Mouse (Mus musculus) ES-E14 (cell line): Measurements from ENCODE around the gene Suz12.

Experiments used
- HCFC1 ChIP-seq: IDR thresholded peaks from 2 replicates; pipeline ENCODE4 v1.6.1; 2012; ENCODE audit warnings: low read length, inconsistent platforms, borderline replicate concordance; ENCODE audit not compliant: insufficient read depth
- ZNF384 ChIP-seq: IDR thresholded peaks from 2 replicates; pipeline ENCODE4 v1.6.1; 2012; ENCODE audit warnings: low read depth, low read length, inconsistent platforms

GRCm38 (mm10) chr11:80069815-80070214 lies 76.9 kb downstream of the Suz12 start:
- TF ChIP-seq ZNF384, result no peak
- TF ChIP-seq HCFC1, result no peak
